Mouse (Mus musculus) forebrain, postnatal 0 days (tissue): ENCODE measurements around the gene Tnfaip2. TPM values are rescaled to one million over a fixed set of nuclear protein-coding genes. Genes with fewer than 3 reads are reported as not detected.

Experiments
- ATAC-seq: fragments of 200-750 bp; cut with Nextera tagmentation; 2 replicates; pipeline ENCODE4 v1.8.0; 2017; ENCODE audit warnings: mild to moderate bottlenecking, moderate library complexity
- DNase-seq: peaks from one replicate; pipeline ENCODE4 v3.0.0-alpha.2; 2015
- H3K27ac ChIP-seq: fragments of 300-500 bp; sonication (generic); 2 replicates; pipeline ENCODE4 v1.5.1; 2014; ENCODE audit warnings: low read depth, mild to moderate bottlenecking, antibody characterized with exemption, low read length, moderate library complexity, mixed read lengths
- H3K27me3 ChIP-seq: fragments of 300-500 bp; sonication (generic); 2 replicates; pipeline ENCODE4 v1.6.1; 2014; ENCODE audit warnings: mild to moderate bottlenecking, low read length, mixed read lengths; ENCODE audit not compliant: insufficient read depth
- H3K36me3 ChIP-seq: fragments of 300-500 bp; sonication (generic); 2 replicates; pipeline ENCODE4 v1.6.1; 2014; ENCODE audit warnings: mild to moderate bottlenecking, moderate library complexity; ENCODE audit not compliant: insufficient read depth
- H3K4me1 ChIP-seq: fragments of 300-500 bp; sonication (generic); 2 replicates; pipeline ENCODE4 v1.6.1; 2014; ENCODE audit warnings: antibody characterized with exemption; ENCODE audit not compliant: insufficient read depth
- H3K4me2 ChIP-seq: fragments of 300-500 bp; sonication (generic); 2 replicates; pipeline ENCODE4 v1.6.1; 2014; ENCODE audit warnings: low read depth, mild to moderate bottlenecking, moderate library complexity
- H3K4me3 ChIP-seq: fragments of 300-500 bp; sonication (generic); 2 replicates; pipeline ENCODE4 v1.5.1; 2014; ENCODE audit warnings: low read depth, low read length, mixed read lengths
- H3K9ac ChIP-seq: fragments of 300-500 bp; sonication (generic); 2 replicates; pipeline ENCODE4 v1.6.1; 2014; ENCODE audit warnings: mild to moderate bottlenecking
- H3K9me3 ChIP-seq: fragments of 300-500 bp; sonication (generic); 2 replicates; pipeline ENCODE4 v1.6.1; 2016; ENCODE audit warnings: low read length
- CTCF ChIP-seq: sonication (generic); IDR thresholded peaks from 2 replicates; pipeline ENCODE4 v1.5.1; 2016; ENCODE audit warnings: antibody characterized with exemption, control low read depth, low read depth
- WGBS: fragments of 180-500 bp; shearing (Covaris S2); extraction: QIAGEN DNeasy Blood & Tissue Kit; methylation state at CpG from one replicate; pipeline ENCODE4 v1.1.7; 2014; 5-methylcytosine and 5-hydroxymethylcytosine counted together
- polyA plus RNA-seq: library from polyadenylated mRNA; unstranded; fragments of >200 nt; fragmentation: Nextera tagmentation; extraction: Ambion mirVana; gene quantifications from 2 replicates; pipeline ENCODE4 v1.2.1, GENCODE M21; 2015
- total RNA-seq: library from RNA; depleted of rRNA; stranded (reverse); fragments of >200 nt; gene quantifications from 2 replicates; pipeline ENCODE4 v1.2.3, GENCODE M21; 2014

The Tnfaip2 gene
- total and polyA plus RNA-seq, 2 experiments from 2014 or later: 1.2 to 4.8 TPM

DNA sequence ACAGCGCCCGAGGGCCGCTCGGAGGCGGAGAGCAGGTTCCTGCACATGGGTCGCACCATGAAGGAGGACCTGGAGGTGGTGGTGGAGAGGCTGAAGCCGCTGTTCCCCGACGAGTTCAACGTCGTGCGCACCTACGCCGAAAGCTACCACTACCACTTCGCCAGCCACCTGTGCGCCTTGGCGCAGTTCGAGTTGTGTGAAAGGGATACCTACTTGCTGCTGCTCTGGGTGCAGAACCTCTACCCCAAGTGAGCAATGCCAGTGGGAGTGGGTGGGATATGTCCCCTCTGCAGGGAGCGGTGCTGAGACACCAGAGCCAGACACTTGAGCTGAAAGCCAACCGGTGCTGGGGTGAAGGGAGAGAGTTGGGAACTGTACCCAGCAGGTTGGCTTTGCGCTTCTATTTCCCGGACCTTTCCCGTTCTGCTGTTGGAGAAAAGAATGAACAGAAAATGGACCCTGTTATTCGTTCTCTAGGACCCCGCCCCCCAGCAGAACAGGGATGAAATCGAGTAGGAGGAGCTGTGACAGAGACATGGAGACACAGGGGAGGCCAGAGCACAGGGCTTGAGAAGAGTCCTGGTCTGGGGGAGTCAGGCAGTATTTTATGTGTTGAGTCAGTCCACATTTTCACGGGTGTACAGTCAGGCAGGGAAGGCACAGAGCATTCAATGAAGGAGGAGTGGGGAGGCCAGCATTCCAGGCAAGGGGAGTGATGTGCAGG is 3.8 kb downstream of the Tnfaip2 start:
- H3K4me1 ChIP-seq: peaks cover 7% of the 10 kb centered on the region; the same call in 1 of the 2 replicates
- ATAC-seq: no peak
- H3K9ac ChIP-seq: no peak overlapping the region

DNA sequence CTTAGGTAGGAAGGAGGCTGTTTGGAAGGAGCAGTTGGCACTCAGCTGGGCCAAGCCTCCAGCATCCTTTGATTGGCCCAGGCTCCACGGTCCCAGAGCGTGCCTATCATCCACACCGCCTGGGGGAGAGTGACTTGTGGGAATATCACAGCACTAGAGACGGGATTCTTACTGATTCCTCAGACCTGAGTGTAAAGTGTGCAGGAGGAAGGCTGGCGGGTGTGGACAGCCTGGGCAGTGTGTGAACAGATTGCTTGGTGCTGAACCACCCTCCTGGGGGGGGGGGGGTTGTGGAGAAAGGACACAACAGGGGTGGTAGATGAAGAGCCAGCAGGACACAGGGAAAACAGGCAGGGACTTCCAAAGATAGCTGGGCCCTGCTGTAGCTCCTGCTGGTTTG is 4.5 kb downstream of the Tnfaip2 start:
- TF ChIP-seq CTCF: no peak
- WGBS: 22% methylated on average over 5 of the region's 5 CpGs
- peaks cover 7% of the 10 kb centered on the region; the same call in 1 of the 2 replicates for H3K4me1 ChIP-seq
- no peaks in the 10 kb centered on the region for H3K36me3 ChIP-seq
- H3K4me2 ChIP-seq: no peak overlapping the region
- no peak overlapping the region for H3K27ac ChIP-seq
- ATAC-seq (no peak), DNase-seq (no peak)
- H3K9ac ChIP-seq: no peak overlapping the region
- no peak overlapping the region for H3K4me3 ChIP-seq
- peaks cover 82% of the 10 kb centered on the region for H3K27me3 ChIP-seq
- no peaks in the 10 kb centered on the region for H3K9me3 ChIP-seq

More for the DNA sequence above, 3.8 kb downstream of the Tnfaip2 start:
- Histone ChIP-seq H3K27me3 (peaks cover 82% of the 10 kb centered on the region), H3K36me3 (no peaks in the 10 kb centered on the region), H3K4me3 (no peak overlapping the region), H3K27ac (no peak overlapping the region), H3K9me3 (no peaks in the 10 kb centered on the region), H3K4me2 (peak overlapping the region; percentile 44)
- DNase-seq: no peak
- 9% methylated on average over 27 of the region's 27 CpGs for WGBS
- no peak for TF ChIP-seq CTCF

DNA sequence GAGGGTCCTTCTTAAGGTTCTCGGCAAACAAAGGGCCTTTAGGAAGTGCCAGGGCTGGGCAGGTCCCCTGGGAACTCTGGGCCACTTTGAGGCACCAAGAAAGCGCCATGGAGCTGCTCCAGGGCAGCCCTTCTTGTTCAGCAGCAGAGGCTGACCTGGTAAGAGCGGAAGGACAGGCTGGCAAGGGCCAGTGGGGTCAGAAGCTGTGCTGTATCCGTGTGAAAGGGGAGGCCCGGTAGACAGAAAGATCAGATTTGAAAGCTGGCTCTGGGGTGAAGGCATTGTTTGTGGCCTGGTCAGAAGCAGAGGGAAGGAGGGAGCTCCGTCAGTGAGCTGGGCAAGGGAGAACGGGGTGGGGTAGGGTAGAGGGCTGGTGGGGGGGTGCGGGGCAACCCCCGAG is 5.1 kb downstream of the Tnfaip2 start:
- Histone ChIP-seq H3K4me3 (no peak overlapping the region), H3K4me2 (no peak overlapping the region), H3K36me3 (no peaks in the 10 kb centered on the region), H3K9ac (no peak overlapping the region), H3K9me3 (no peaks in the 10 kb centered on the region), H3K27ac (no peak overlapping the region), H3K27me3 (peaks cover 79% of the 10 kb centered on the region), H3K4me1 (peaks cover 3% of the 10 kb centered on the region; the same call in 1 of the 2 replicates)
- TF ChIP-seq CTCF: no peak
- ATAC-seq: no peak
- no peak for DNase-seq
- 16% methylated on average over 9 of the region's 9 CpGs for WGBS

DNA sequence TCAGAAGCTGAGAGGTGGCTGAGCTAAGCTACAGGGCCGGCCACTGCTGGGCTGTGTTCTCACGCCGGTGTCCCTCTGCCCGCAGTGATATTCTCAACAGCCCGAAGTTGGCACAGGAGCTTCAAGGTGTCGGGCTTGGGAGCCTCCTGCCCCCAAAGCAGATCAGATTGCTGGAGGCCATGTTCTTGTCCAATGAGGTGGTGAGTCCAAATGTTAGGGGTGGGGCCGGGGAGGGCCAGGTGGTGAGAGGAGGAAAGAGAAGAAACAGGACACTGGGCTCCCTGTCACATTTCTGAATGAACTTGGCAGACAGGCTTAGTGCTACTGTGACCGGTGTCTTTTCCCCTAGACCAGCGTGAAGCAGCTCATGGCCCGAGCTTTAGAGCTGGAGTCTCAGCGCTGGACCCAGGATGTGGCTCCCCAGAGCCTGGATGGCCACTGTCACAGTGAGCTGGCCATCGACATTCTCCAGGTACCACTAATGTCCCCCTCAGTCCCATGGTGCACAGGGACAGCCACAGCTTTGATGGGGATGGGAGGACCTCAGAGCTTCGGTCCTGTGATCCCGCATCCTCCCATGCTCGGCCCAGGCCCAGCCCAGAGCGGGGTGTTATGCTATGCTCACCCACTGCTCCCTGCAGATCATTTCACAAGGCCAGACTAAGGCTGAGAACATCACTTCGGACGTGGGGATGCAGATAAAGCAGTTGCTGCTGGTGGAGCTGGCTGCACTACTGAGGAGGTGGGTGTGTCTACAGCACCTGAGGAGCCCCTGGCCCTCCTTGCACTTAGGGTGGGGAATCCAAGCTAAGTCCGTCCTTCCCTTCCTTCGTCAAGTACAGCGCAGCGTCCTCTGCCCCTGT is 5.9 kb downstream of the Tnfaip2 start:
- Histone ChIP-seq H3K4me3 (no peak overlapping the region), H3K27ac (no peak overlapping the region), H3K27me3 (peaks cover 71% of the 10 kb centered on the region), H3K4me1 (no peaks in the 10 kb centered on the region), H3K4me2 (no peak overlapping the region), H3K36me3 (no peaks in the 10 kb centered on the region), H3K9ac (no peak overlapping the region), H3K9me3 (no peaks in the 10 kb centered on the region)
- no peak for TF ChIP-seq CTCF
- ATAC-seq: no peak
- DNase-seq: no peak
- WGBS: 15% methylated on average over 22 of the region's 22 CpGs

DNA sequence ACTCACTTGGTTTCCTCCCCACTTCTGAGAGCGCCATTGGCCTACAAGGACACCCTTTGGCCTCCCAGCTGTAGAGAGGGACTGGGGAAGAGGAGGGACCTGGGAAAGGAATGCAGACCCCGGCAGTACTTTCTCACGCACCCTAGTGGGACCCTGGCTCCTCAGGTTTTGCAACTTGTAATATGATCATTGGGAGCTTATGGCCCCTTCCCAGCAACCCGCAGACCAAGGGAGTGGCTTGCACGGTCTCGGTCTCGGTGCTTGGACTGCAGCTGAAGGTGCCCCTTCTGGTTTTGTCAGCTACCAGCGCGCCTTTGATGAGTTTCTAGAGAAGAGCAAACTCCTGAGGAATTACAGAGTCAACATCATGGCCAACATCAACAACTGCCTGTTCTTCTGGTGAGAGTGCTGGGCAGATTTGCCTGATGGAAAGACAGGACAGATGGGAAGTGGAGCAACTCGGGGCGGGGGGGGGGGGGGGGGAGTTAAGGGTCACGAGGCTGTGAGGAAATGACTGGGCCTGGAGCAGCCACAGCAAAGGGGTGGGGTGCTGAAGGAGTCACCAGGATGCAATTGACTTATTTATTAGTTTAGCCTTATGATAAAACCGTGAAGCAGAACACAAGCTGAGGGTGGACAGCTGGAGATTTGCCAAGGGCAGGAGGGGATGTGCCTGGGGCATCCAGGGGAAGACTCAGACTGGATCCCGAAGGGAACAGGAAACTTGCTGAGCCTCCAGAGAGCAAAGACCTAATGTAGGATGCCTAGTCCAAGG is 6.8 kb downstream of the Tnfaip2 start:
- DNase-seq: no peak

DNA sequence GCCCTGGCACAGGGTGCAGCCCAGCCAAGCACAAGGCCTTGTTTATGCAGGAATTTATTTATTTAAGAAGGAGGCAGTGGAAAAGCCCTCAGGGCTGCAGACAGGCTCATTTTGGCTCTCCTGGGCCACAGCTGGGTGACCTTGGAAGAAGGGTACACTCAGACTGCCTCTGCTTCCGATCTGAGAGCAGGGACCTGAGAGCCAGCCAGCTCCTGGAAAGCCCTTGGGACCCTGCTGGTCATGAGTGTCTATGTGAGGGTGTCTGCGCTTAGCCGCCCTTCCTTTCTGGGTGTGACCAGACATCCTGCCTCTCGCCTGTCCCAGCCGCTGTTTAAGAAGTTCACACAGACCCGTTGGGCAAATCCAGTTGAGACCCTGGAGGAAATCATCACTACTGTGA is 8.1 kb downstream of the Tnfaip2 start:
- Histone ChIP-seq H3K9ac (no peak overlapping the region), H3K4me1 (no peaks in the 10 kb centered on the region), H3K4me3 (no peak overlapping the region), H3K9me3 (no peaks in the 10 kb centered on the region), H3K27ac (no peak overlapping the region), H3K4me2 (no peak overlapping the region), H3K36me3 (no peaks in the 10 kb centered on the region), H3K27me3 (peaks cover 49% of the 10 kb centered on the region)
- WGBS: 40% methylated on average over 6 of the region's 6 CpGs
- no peak for TF ChIP-seq CTCF
- no peak for ATAC-seq
- DNase-seq: no peak

More for the DNA sequence above, 6.8 kb downstream of the Tnfaip2 start:
- 27% methylated on average over 13 of the region's 14 CpGs for WGBS
- H3K4me3 ChIP-seq: no peak overlapping the region
- ATAC-seq: no peak
- no peak overlapping the region for H3K9ac ChIP-seq
- no peak for TF ChIP-seq CTCF
- no peaks in the 10 kb centered on the region for H3K36me3 ChIP-seq
- no peaks in the 10 kb centered on the region for H3K4me1 ChIP-seq
- no peak overlapping the region for H3K27ac ChIP-seq
- H3K27me3 ChIP-seq: peaks cover 62% of the 10 kb centered on the region
- no peaks in the 10 kb centered on the region for H3K9me3 ChIP-seq
- H3K4me2 ChIP-seq: no peak overlapping the region
